Mouse (Mus musculus): ENCODE measurements around the gene Otud7b.

DNA sequence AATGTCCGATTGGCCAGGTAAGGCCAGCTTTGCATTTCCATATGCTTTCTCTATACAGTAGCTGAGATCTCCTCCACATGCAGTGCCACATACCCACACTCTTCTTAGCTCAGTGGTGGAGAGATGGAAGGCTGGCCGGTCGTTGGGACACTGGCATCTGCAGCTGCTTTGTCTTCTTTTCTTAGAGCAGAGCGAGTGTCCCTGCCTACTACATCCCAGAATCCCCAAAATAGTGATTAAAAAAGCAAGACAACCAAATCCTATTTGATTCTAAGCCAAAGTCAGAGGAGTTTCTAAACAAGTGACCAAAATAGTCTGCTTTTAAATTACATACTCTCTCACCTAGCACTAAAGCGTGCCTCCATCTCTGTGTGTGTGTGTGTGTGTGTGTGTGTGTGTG is 48.3 kb downstream of the Otud7b start:
- no peak for TF ChIP-seq POLR2A (IDR thresholded peaks at IDR 0.05; ENCODE audit: control insufficient read depth, low read depth, low read length)
- no peak for TF ChIP-seq CTCF (IDR thresholded peaks at IDR 0.05; ENCODE audit: control insufficient read depth, insufficient read depth, insufficient replicate concordance, low read depth, low read length)

Data from testis, adult 2 months (tissue).